In genomic region chr3:159548303-159548702, GRCm38 (mm10) we compare ENCODE assay signal across 10 mouse cellular contexts. TPM values are rescaled to one million over a fixed set of nuclear protein-coding genes. Genes with fewer than 3 reads are reported as not detected.
A peak's percentile ranks its signal among the peaks of the same experiment; 100 is the strongest.
DNase-seq lines count a peak whose midpoint lies in the region; ATAC-seq lines count a peak whose summit lies in the region.
"Had no signal": no experiment of that assay in that cellular context is flagged by ENCODE, and none has a peak within 500 bp of the region (broad histone marks: within the 10 kb centered on the region; RNA-seq: fewer than 3 reads in every experiment).

No protein-coding gene starts in this region.

- H3K4me2 ChIP-seq in hindbrain, embryonic 14.5 days (replicated peaks) = no peak overlapping the region
- H3K4me2 ChIP-seq: liver, embryonic 13.5 days had no signal

- no peak overlapping the region for H3K4me3 ChIP-seq in hindbrain, embryonic 14.5 days (replicated peaks; ENCODE audit: low read length)
- H3K4me3 ChIP-seq in hindbrain, embryonic 10.5 days = no peak overlapping the region
- H3K4me3 ChIP-seq: liver, embryonic 13.5 days had no signal

- no peaks in the 10 kb centered on the region for H3K36me3 ChIP-seq in hindbrain, embryonic 14.5 days (replicated peaks; ENCODE audit: control insufficient read depth, insufficient read depth)
- H3K36me3 ChIP-seq in hindbrain, embryonic 10.5 days = no peaks in the 10 kb centered on the region
- H3K36me3 ChIP-seq: liver, embryonic 13.5 days had no signal

- peak; percentile 62 for DNase-seq in hindbrain, embryonic 14.5 days (ENCODE audit: low spot score)
- no peak for DNase-seq in hindbrain, embryonic 10.5 days (ENCODE audit: low spot score)
- peak; percentile 69 for DNase-seq in 416B (ENCODE audit: low read depth)
- DNase-seq in Muller cell, postnatal 12 days (ENCODE audit: inconsistent ontology term) = peak; percentile 47
- peak; percentile 4 to 58 for DNase-seq in layer of hippocampus, postnatal 14 days (ENCODE audit: low spot score in 2 of 2)
- no peak for DNase-seq in urinary bladder, adult 2 months (ENCODE audit: low spot score)
- DNase-seq in B cell, adult 2 months = no peak
- DNase-seq in adrenal gland, postnatal 4 days (ENCODE audit: low spot score in 2 of 2) = no peak
- DNase-seq: liver, embryonic 13.5 days had no signal

- H3K27me3 ChIP-seq in hindbrain, embryonic 14.5 days (ENCODE audit: control insufficient read depth, insufficient read depth, low read length) = no peaks in the 10 kb centered on the region
- no peaks in the 10 kb centered on the region for H3K27me3 ChIP-seq in hindbrain, embryonic 10.5 days (ENCODE audit: insufficient read depth, poor library complexity, severe bottlenecking)
- H3K27me3 ChIP-seq: liver, embryonic 13.5 days had no signal

- H3K27ac ChIP-seq in hindbrain, embryonic 14.5 days = no peak overlapping the region
- no peak overlapping the region for H3K27ac ChIP-seq in hindbrain, embryonic 10.5 days
- H3K27ac ChIP-seq: liver, embryonic 13.5 days had no signal

- ATAC-seq in hindbrain, embryonic 14.5 days (ENCODE audit: low FRiP score) = no peak

- no peak overlapping the region for H3K9ac ChIP-seq in hindbrain, embryonic 14.5 days
- H3K9ac ChIP-seq: liver, embryonic 13.5 days had no signal

- 82% methylated on average over 3 of the region's 3 CpGs for WGBS in hindbrain, embryonic 14.5 days
- 83% methylated on average over 3 of the region's 3 CpGs for WGBS in hindbrain, embryonic 10.5 days

- H3K9me3 ChIP-seq in hindbrain, embryonic 14.5 days (ENCODE audit: control insufficient read depth, low read length) = no peaks in the 10 kb centered on the region
- no peaks in the 10 kb centered on the region for H3K9me3 ChIP-seq in hindbrain, embryonic 10.5 days
- H3K9me3 ChIP-seq: liver, embryonic 13.5 days had no signal

- H3K4me1 ChIP-seq in hindbrain, embryonic 14.5 days (replicated peaks; ENCODE audit: control insufficient read depth, insufficient read depth, low read length) = no peaks in the 10 kb centered on the region
- no peaks in the 10 kb centered on the region for H3K4me1 ChIP-seq in hindbrain, embryonic 10.5 days (replicated peaks)
- H3K4me1 ChIP-seq: liver, embryonic 13.5 days had no signal

RNA-seq across cellular contexts. Expression of gene Rpe65, which starts 50.7 kb away (rescaled TPM):
- polyA plus RNA-seq in hindbrain, embryonic 14.5 days (2014; fragmentation: Nextera tagmentation; extraction: Ambion mirVana) = not detected in 2 replicates
- not detected in 2 replicates for polyA plus RNA-seq in hindbrain, embryonic 10.5 days (2016; fragmentation: Nextera tagmentation; extraction: Ambion mirVana)
- not detected for total RNA-seq in layer of hippocampus, postnatal 14 days (2021)
- 0.12 and 0.15 TPM in 2 replicates for polyA plus RNA-seq in urinary bladder, adult 2 months (2012; rRNA removed)
- not detected for total RNA-seq in adrenal gland, postnatal 4 days (2021)
- polyA plus RNA-seq: gonadal fat pad, adult 2 months; liver, embryonic 13.5 days had no signal

RNA-seq across cellular contexts. Expression of gene Depdc1a, which starts 53.1 kb away (rescaled TPM):
- polyA plus RNA-seq in hindbrain, embryonic 14.5 days (2014; fragmentation: Nextera tagmentation; extraction: Ambion mirVana) = 4.8 and 5.9 TPM in 2 replicates
- 17.1 and 24.0 TPM in 2 replicates for polyA plus RNA-seq in hindbrain, embryonic 10.5 days (2016; fragmentation: Nextera tagmentation; extraction: Ambion mirVana)
- under 1 TPM; 0.21 to 0.81 TPM for total RNA-seq in layer of hippocampus, postnatal 14 days (2021)
- 0.74 and 0.78 TPM in 2 replicates for polyA plus RNA-seq in urinary bladder, adult 2 months (2012; rRNA removed)
- 10 to 100 TPM in 1 of 2 experiments, 1 to 10 TPM in 1; 9.3 to 10.7 TPM for total RNA-seq in adrenal gland, postnatal 4 days (2021)

Comparison
In these comparisons a context has a peak if more than half of its experiments do, and no peak if none do; other contexts are left out.
1. DNase-seq: peak in hindbrain, embryonic 14.5 days (single experiment), 416B (single experiment), Muller cell, postnatal 12 days (single experiment) and layer of hippocampus, postnatal 14 days (2 of 2); none in hindbrain, embryonic 10.5 days (single experiment), urinary bladder, adult 2 months (single experiment), B cell, adult 2 months (0 of 2) and adrenal gland, postnatal 4 days (0 of 2).